Mouse (Mus musculus) T-helper 17 cell (primary cell): ENCODE measurements around the gene Nipal4.

Experiments
- in situ Hi-C, 2 experiments: fragments of 300-600 bp; cut with MboI, MseI; formaldehyde crosslinking; loops; 1 replicate in 1 of 2; 2 replicates in 1 of 2; pipeline ENCODE4 v1.15.1; 2025; ENCODE audit warnings: high pct_unique_total_duplicates in 2 of 2

Nipal4 gene

GRCm38 (mm10) chr11:46169908-46170307, 3.6 kb upstream of the Nipal4 start:
- in situ Hi-C loops: no loop called here

GRCm38 (mm10) chr11:46168506-46168905, 2.2 kb upstream of the Nipal4 start:
- in situ Hi-C loops: no loop called here

GRCm38 (mm10) chr11:46157462-46157861, 8.8 kb downstream of the Nipal4 start:
- in situ Hi-C loops: no loop called here

- in situ Hi-C loops: no loop called here
Measured at GRCm38 (mm10) chr11:46156945-46157344, 9.4 kb downstream of the Nipal4 start.

- in situ Hi-C loops: no loop called here
Measured at GRCm38 (mm10) chr11:46146619-46147018, 19.7 kb downstream of the Nipal4 start.

- in situ Hi-C loops: no loop called here
Measured at GRCm38 (mm10) chr11:46145163-46145875, 21.0 kb downstream of the Nipal4 start.

GRCm38 (mm10) chr11:46143342-46143741, 23.0 kb downstream of the Nipal4 start:
- in situ Hi-C loops: no loop called here

GRCm38 (mm10) chr11:46134899-46135298, 31.4 kb downstream of the Nipal4 start:
- in situ Hi-C loops: no loop called here

- in situ Hi-C loops: no loop called here
Measured at GRCm38 (mm10) chr11:46131022-46131986, 35.0 kb downstream of the Nipal4 start.

GRCm38 (mm10) chr11:46128548-46128945, 37.8 kb downstream of the Nipal4 start:
- in situ Hi-C loops: loop anchor here (5.0 kb wide), 1 partner anchor 71 kb away; the partner anchor contains the start of gene Adam19 (in 2 of the 2)

GRCm38 (mm10) chr11:46127621-46128547, 38.4 kb downstream of the Nipal4 start:
- in situ Hi-C loops: loop anchor here (5.0 kb wide), 1 partner anchor 71 kb away; the partner anchor contains the start of gene Adam19 (in 2 of the 2)

- in situ Hi-C loops: loop anchor here (5.0 kb wide), 1 partner anchor 70 kb away; the partner anchor contains the start of gene Adam19 (in 2 of the 2)
Measured at GRCm38 (mm10) chr11:46126827-46127410, 39.4 kb downstream of the Nipal4 start.

- in situ Hi-C loops: loop anchor here (5.0 kb wide), 1 partner anchor 69 kb away; the partner anchor contains the start of gene Adam19 (in 2 of the 2)
Measured at GRCm38 (mm10) chr11:46126317-46126716, 40.0 kb downstream of the Nipal4 start.

GRCm38 (mm10) chr11:46125835-46126229, 40.5 kb downstream of the Nipal4 start:
- in situ Hi-C loops: loop anchor here (5.0 kb wide), 1 partner anchor 69 kb away; the partner anchor contains the start of gene Adam19 (in 2 of the 2)

GRCm38 (mm10) chr11:46125093-46125834, 41.0 kb downstream of the Nipal4 start:
- in situ Hi-C loops: loop anchor here (5.0 kb wide), 1 partner anchor 68 kb away; the partner anchor contains the start of gene Adam19 (in 2 of the 2)

- in situ Hi-C loops: no loop called here
Measured at GRCm38 (mm10) chr11:46123328-46123866, 42.9 kb downstream of the Nipal4 start.

- in situ Hi-C loops: no loop called here
Measured at GRCm38 (mm10) chr11:46122875-46123274, 43.4 kb downstream of the Nipal4 start.

- in situ Hi-C loops: no loop called here
Measured at GRCm38 (mm10) chr11:46121666-46122065, 44.6 kb downstream of the Nipal4 start.

- in situ Hi-C loops: no loop called here
Measured at GRCm38 (mm10) chr11:46120084-46120483, 46.2 kb downstream of the Nipal4 start.
